Comparison of ENCODE assay signal across 8 mouse cellular contexts in genomic region chr12:3871637-3872036, GRCm38 (mm10).
DNase-seq lines count a peak whose midpoint lies in the region; ATAC-seq and TF ChIP-seq lines count a peak whose summit lies in the region.

No protein-coding gene starts in this region.

- no peak overlapping the region for H3K4me3 ChIP-seq in embryonic facial prominence, embryonic 11.5 days (ENCODE audit: low read depth, low read length)
- no peak overlapping the region for H3K4me3 ChIP-seq in heart, adult 2 months
- H3K4me3 ChIP-seq in kidney, adult 2 months (ENCODE audit: insufficient read depth, low read depth, low read length), result no peak overlapping the region
- H3K4me3 ChIP-seq in limb, embryonic 11.5 days (ENCODE audit: low read depth, low read length), result no peak overlapping the region
- H3K4me3 ChIP-seq in midbrain, embryonic 12.5 days, result no peak overlapping the region
- H3K4me3 ChIP-seq in stomach, embryonic 14.5 days (ENCODE audit: low read depth, low read length), result no peak overlapping the region

- peaks cover 3% of the 10 kb centered on the region; the same call in 1 of the 2 replicates for H3K36me3 ChIP-seq in embryonic facial prominence, embryonic 11.5 days (replicated peaks; ENCODE audit: control insufficient read depth, insufficient read depth, low read depth, low read length)
- H3K36me3 ChIP-seq in heart, adult 2 months (ENCODE audit: control insufficient read depth, insufficient read depth, low read length), result peaks cover 3% of the 10 kb centered on the region; the same call in 1 of the 2 replicates
- no peaks in the 10 kb centered on the region; the same call in 1 of the 2 replicates for H3K36me3 ChIP-seq in kidney, adult 2 months (ENCODE audit: control insufficient read depth, insufficient read depth, low read length)
- H3K36me3 ChIP-seq in limb, embryonic 11.5 days (ENCODE audit: control insufficient read depth, insufficient read depth, low read length), result peaks cover 2% of the 10 kb centered on the region; the same call in 1 of the 2 replicates
- H3K36me3 ChIP-seq in midbrain, embryonic 12.5 days, result 0 out of 2 replicates have a peak, but pooled peaks cover 5% of the 10 kb centered on the region
- peaks cover 52% of the 10 kb centered on the region for H3K36me3 ChIP-seq in stomach, embryonic 14.5 days (ENCODE audit: control insufficient read depth, insufficient read depth, low read length)

- no peak overlapping the region for H3K4me2 ChIP-seq in embryonic facial prominence, embryonic 11.5 days (ENCODE audit: low read depth, low read length)
- H3K4me2 ChIP-seq in limb, embryonic 11.5 days (ENCODE audit: low read depth, severe bottlenecking), result no peak overlapping the region
- peak overlapping the region; percentile 34; the same call in 1 of the 2 replicates for H3K4me2 ChIP-seq in midbrain, embryonic 12.5 days (replicated peaks)
- no peak overlapping the region for H3K4me2 ChIP-seq in stomach, embryonic 14.5 days (replicated peaks; ENCODE audit: low read depth, low read length)

- H3K9me3 ChIP-seq in embryonic facial prominence, embryonic 11.5 days (replicated peaks; ENCODE audit: control insufficient read depth, low read length), result no peaks in the 10 kb centered on the region
- no peaks in the 10 kb centered on the region for H3K9me3 ChIP-seq in limb, embryonic 11.5 days (ENCODE audit: control insufficient read depth, low read length)
- no peaks in the 10 kb centered on the region for H3K9me3 ChIP-seq in midbrain, embryonic 12.5 days
- H3K9me3 ChIP-seq in stomach, embryonic 14.5 days (ENCODE audit: control insufficient read depth, low read depth, low read length), result no peaks in the 10 kb centered on the region

- 28% methylated on average over 15 of the region's 15 CpGs for WGBS in embryonic facial prominence, embryonic 11.5 days
- WGBS in heart, adult 2 months, result 17% methylated on average over 15 of the region's 15 CpGs
- 26% methylated on average over 15 of the region's 15 CpGs for WGBS in kidney, adult 2 months
- 30% methylated on average over 15 of the region's 15 CpGs for WGBS in limb, embryonic 11.5 days
- WGBS in midbrain, embryonic 12.5 days, result 29% methylated on average over 15 of the region's 15 CpGs
- WGBS in stomach, embryonic 14.5 days, result 38% methylated on average over 15 of the region's 15 CpGs

- peak; percentile 55 for DNase-seq in CD4-positive, CD25-positive, alpha-beta regulatory T cell, adult 2 months (ENCODE audit: low read depth, low spot score)
- peak; percentile 55 for DNase-seq in embryonic facial prominence, embryonic 11.5 days (ENCODE audit: low spot score)
- peak; percentile 81 to 87 for DNase-seq in heart, adult 2 months
- peak; percentile 92 for DNase-seq in kidney, adult 2 months
- peak; percentile 60 for DNase-seq in limb, embryonic 11.5 days (ENCODE audit: low spot score)

- no peaks in the 10 kb centered on the region for H3K27me3 ChIP-seq in embryonic facial prominence, embryonic 11.5 days (ENCODE audit: control insufficient read depth, insufficient read depth, low read length)
- no peaks in the 10 kb centered on the region for H3K27me3 ChIP-seq in heart, adult 2 months (ENCODE audit: control insufficient read depth, insufficient read depth, low read length)
- no peaks in the 10 kb centered on the region for H3K27me3 ChIP-seq in kidney, adult 2 months (replicated peaks; ENCODE audit: control insufficient read depth, insufficient read depth, low read length)
- no peaks in the 10 kb centered on the region for H3K27me3 ChIP-seq in limb, embryonic 11.5 days (ENCODE audit: control insufficient read depth, insufficient read depth, low read length)
- H3K27me3 ChIP-seq in midbrain, embryonic 12.5 days, result no peaks in the 10 kb centered on the region
- no peaks in the 10 kb centered on the region for H3K27me3 ChIP-seq in stomach, embryonic 14.5 days (ENCODE audit: control insufficient read depth, insufficient read depth, low read length)

- H3K4me1 ChIP-seq in embryonic facial prominence, embryonic 11.5 days (ENCODE audit: control insufficient read depth, insufficient read depth, low read length), result peaks cover 6% of the 10 kb centered on the region
- H3K4me1 ChIP-seq in heart, adult 2 months (ENCODE audit: control insufficient read depth, insufficient read depth, low read length), result peaks cover 27% of the 10 kb centered on the region
- peaks cover 40% of the 10 kb centered on the region for H3K4me1 ChIP-seq in kidney, adult 2 months (ENCODE audit: control insufficient read depth, insufficient read depth, low read length)
- peaks cover 4% of the 10 kb centered on the region for H3K4me1 ChIP-seq in limb, embryonic 11.5 days (ENCODE audit: control insufficient read depth, insufficient read depth, low read length)
- peaks cover 11% of the 10 kb centered on the region for H3K4me1 ChIP-seq in midbrain, embryonic 12.5 days
- H3K4me1 ChIP-seq in stomach, embryonic 14.5 days (ENCODE audit: control insufficient read depth, insufficient read depth, low read length), result peaks cover 37% of the 10 kb centered on the region

- ATAC-seq in CD4-positive, CD25-positive, alpha-beta regulatory T cell, adult 4 months, result no peak
- no peak for ATAC-seq in embryonic facial prominence, embryonic 11.5 days (replicated peaks; ENCODE audit: insufficient number of reproducible peaks, low FRiP score, low TSS enrichment, low read depth)
- ATAC-seq in limb, embryonic 11.5 days (ENCODE audit: insufficient number of reproducible peaks, low FRiP score, low TSS enrichment, low read depth), result no peak
- ATAC-seq in midbrain, embryonic 12.5 days (ENCODE audit: low FRiP score, low read depth), result no peak
- no peak for ATAC-seq in stomach, embryonic 14.5 days (ENCODE audit: insufficient number of reproducible peaks, insufficient read depth, low FRiP score, low read depth)

- H3K27ac ChIP-seq in embryonic facial prominence, embryonic 11.5 days (replicated peaks; ENCODE audit: low read depth, low read length), result no peak overlapping the region
- H3K27ac ChIP-seq in heart, adult 2 months, result peak overlapping the region; percentile 52; the same call in 1 of the 2 replicates
- 0 out of 2 replicates have a peak overlapping the region, but pooled peaks have one; percentile 8 for H3K27ac ChIP-seq in kidney, adult 2 months (ENCODE audit: insufficient read depth, low read depth, low read length)
- H3K27ac ChIP-seq in limb, embryonic 11.5 days (replicated peaks; ENCODE audit: low read depth, low read length), result no peak overlapping the region
- peak overlapping the region; percentile 26; the same call in 1 of the 2 replicates for H3K27ac ChIP-seq in midbrain, embryonic 12.5 days (replicated peaks)
- peak overlapping the region; percentile 74; the same call in 1 of the 2 replicates for H3K27ac ChIP-seq in stomach, embryonic 14.5 days (ENCODE audit: low read length)

- TF ChIP-seq CTCF in heart, adult 2 months (IDR thresholded peaks at IDR 0.05), result peak; percentile 84
- TF ChIP-seq CTCF in kidney, adult 2 months (conservative IDR thresholded peaks at IDR 0.05; ENCODE audit: insufficient read depth, insufficient read length, low read depth, low read length), result peak; percentile 58

- intact Hi-C loops in heart, adult 2 months (cut with DNase I), result loop anchor here (5.0 kb wide), 1 partner anchor 64 kb away; the partner anchor contains the start of gene Dnmt3a

- TF ChIP-seq EP300 in heart, adult 2 months (IDR thresholded peaks at IDR 0.05; ENCODE audit: insufficient read depth, low read depth, low read length), result peak; percentile 56; the same call in 1 of the 2 replicates

- no peaks in the 10 kb centered on the region for H3K79me2 ChIP-seq in heart, adult 2 months (replicated peaks; ENCODE audit: control insufficient read depth, insufficient read depth, low read length)

- no peak overlapping the region; the same call in 1 of the 2 replicates for H3K9ac ChIP-seq in embryonic facial prominence, embryonic 11.5 days (replicated peaks; ENCODE audit: low read length)
- no peak overlapping the region for H3K9ac ChIP-seq in heart, adult 2 months (ENCODE audit: low read depth, low read length)
- H3K9ac ChIP-seq in limb, embryonic 11.5 days (ENCODE audit: low read length), result no peak overlapping the region
- H3K9ac ChIP-seq in midbrain, embryonic 12.5 days (replicated peaks), result no peak overlapping the region
- no peak overlapping the region for H3K9ac ChIP-seq in stomach, embryonic 14.5 days (replicated peaks; ENCODE audit: low read depth, low read length)

- no peak for TF ChIP-seq POLR2A in heart, adult 2 months (IDR thresholded peaks at IDR 0.05; ENCODE audit: insufficient read depth, low read depth, low read length)
- TF ChIP-seq POLR2A in kidney, adult 2 months (IDR thresholded peaks at IDR 0.05; ENCODE audit: low read depth, low read length), result no peak

Comparison
In these comparisons a context has a peak if more than half of its experiments do, and no peak if none do; other contexts are left out.
1. H3K27ac ChIP-seq: peak in heart, adult 2 months (single experiment), kidney, adult 2 months (single experiment), midbrain, embryonic 12.5 days (single experiment) and stomach, embryonic 14.5 days (single experiment); none in embryonic facial prominence, embryonic 11.5 days (single experiment) and limb, embryonic 11.5 days (single experiment).
2. Peak in every context shown above with its lines, with median percentiles within 50 percentile points of each other: DNase-seq.